Mouse (Mus musculus): ENCODE data around the gene Igfbp4.
A peak's percentile ranks its signal among the peaks of the same experiment; 100 is the strongest.

Igfbp4 gene

DNA sequence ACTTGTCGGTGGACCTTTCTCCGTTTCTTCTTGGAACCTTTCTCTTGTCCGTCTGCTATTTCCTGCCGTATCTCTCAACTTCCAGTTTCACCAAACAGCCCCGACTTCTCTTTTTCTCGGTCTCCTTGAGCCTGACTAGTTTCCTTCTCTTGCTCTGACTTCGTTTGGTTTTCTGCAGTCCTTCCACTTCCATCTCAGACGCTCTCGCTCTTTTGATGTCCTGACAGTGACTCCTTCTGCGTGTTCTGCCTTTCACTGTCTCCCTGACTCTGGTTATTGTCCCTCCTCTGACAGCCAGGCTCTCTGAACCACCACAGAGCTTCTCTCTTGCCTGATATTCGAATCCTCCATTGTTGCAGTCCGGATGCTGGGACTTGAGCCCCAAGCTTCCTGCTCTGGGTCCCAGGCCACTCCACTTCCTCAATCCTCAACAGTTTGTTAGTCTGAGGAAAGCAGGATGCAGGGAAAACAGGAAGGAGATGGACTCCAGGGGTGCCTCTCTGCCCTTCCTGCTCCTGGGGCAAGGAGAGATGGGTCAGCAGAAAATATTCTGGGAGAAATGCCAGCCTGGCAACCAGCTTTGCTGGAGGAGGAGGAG, 1.9 kb downstream of the Igfbp4 start:
- DNase-seq: no peak

DNA sequence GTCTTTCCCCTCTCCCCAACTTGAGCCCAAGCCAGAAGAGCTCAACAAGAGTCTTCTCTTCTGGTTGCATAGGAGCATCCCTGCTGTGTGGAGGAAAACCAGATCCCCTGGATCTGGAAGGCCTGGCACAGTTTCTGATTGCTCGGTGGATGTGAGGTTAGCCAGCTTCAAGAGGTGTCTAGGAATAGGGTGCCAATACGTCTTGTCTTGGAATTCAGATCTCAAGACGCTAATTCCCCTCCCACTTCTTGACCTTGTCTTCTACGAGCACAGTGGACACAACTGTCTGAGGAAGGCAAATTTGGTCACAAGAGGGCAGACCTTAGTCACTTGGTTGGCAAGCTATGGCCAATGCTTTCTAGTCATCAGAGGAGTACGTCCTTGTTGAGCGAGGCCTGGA, 2.6 kb downstream of the Igfbp4 start:
- DNase-seq: no peak

GRCm38 (mm10) chr11:99044306-99044705, 3.3 kb downstream of the Igfbp4 start:
- DNase-seq: no peak

DNA sequence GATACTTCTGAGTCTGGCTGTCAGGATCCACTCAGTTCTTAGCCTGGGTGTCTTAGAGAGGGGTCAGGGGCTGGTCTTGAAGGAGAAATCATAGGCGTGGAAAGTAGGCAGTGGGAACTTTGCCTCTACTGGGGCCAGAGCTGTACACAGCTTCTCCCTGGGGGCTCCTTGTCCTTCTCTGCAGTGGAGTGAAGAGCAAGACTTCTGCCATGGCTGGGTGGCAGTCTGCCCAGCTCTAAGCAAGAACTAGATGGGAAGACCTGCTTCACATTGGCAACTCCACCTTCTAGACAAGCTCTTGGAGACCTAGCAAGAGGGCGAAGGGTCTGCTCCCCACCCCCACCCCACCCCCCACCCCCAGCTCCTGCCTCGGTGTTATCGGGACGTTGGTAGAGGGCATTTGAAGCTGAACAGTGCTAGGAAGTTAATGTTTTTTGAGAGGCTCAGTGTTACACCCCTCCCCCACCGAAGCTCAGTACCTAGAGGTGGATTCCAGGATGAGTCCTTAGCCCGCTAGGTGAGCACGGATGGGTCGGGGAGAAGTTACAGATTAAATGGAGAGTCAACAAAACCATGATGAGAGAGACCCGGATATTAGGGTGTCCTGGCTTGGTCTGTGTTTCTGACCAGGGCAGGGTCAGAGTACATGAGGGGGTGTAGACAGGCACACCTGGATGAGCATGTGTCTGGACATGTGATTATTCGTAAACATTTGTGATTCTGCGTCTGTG, 4.3 kb downstream of the Igfbp4 start:
- DNase-seq: no peak

DNA sequence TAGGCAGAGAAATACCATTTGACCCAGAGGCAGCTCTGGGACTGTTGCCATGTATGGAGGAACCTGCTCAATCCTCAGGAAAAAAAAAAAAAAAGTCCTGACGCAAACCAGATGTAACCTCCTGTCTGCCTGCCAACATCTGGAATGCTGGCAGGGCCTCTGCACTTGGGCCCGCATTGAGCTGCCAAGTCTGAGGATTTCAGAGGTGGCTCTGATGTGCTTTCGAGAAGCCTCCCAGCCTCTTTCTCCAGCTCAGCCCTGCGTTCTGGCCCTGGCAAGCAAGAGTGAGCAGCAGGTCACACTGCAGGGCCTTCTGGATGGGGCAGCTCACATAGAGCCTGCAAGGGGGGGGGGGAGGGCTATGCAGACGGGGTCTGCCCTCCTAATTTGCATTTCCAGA, 6.1 kb downstream of the Igfbp4 start:
- no peak for DNase-seq

GRCm38 (mm10) chr11:99047643-99048042, 6.6 kb downstream of the Igfbp4 start:
- no peak for DNase-seq

DNA sequence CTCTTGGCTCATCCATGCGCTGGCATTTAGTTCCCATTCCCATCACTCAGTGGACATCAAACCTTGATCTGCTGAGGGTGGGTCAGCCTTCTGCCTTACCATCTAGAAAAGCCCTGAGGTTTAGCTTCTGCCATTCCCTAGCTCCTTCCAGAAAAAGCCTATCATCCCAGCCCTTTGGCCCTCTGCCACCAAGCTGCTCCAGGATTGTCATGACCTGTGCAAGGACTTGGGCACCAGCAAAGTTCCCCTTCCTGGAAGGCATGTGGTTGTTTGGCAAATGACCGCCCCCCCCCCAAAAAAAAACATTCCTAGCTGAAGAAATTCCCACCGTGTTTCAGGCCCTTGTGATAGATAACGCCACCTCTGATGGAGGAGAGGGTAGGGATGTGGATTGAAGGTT, 14.1 kb downstream of the Igfbp4 start:
- DNase-seq: no peak

DNA sequence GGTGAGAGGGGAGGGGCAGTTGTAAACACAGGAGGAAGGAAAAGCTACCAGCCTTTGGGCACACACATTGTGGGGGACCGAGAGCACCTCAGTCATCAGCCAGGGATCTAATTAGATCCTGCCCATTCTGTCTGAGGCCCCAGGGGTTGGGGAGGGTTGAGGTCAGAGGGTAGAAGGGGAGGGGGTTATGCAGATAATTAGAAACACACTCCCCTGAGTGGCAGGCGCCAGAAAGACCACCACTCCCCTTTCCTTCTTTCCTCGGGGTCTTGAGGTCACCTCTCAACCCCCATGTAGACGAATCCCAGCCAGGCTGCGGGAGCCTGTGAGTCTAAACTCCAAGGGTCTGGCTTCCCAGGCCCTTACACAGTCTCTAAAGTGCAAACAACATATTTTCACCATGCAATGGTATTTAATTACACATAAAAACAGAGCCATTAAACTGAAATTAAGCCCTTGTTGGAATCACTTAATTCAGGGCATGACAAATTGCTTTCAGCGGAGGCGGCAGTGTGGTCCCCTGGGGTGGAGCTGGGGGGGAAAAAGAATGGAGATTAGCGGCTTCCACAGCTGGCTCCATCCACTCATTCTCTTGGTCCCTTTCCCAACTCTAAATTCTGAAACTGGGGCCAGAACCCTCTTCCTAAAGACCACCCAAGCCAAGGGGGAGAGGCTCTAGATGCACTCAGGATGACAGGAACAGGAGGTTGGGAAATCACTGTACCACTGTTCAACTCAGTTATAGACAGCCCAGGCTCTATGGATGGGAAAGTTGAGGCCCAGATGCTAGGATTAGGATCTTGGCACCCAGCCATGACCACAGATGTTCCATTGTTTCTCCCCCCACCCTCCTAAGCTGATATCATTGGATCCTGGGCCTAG, 14.8 kb downstream of the Igfbp4 start:
- no peak for DNase-seq

- no peak for DNase-seq
These were observed 19.4 kb downstream of the Igfbp4 start for GRCm38 (mm10) chr11:99060435-99060834.

- DNase-seq: no peak
These were observed 21.6 kb downstream of the Igfbp4 start for GRCm38 (mm10) chr11:99062661-99063060.

- DNase-seq: no peak
These were observed 22.5 kb downstream of the Igfbp4 start for GRCm38 (mm10) chr11:99063406-99064131.

GRCm38 (mm10) chr11:99065353-99065752, 24.3 kb downstream of the Igfbp4 start:
- no peak for DNase-seq

DNA sequence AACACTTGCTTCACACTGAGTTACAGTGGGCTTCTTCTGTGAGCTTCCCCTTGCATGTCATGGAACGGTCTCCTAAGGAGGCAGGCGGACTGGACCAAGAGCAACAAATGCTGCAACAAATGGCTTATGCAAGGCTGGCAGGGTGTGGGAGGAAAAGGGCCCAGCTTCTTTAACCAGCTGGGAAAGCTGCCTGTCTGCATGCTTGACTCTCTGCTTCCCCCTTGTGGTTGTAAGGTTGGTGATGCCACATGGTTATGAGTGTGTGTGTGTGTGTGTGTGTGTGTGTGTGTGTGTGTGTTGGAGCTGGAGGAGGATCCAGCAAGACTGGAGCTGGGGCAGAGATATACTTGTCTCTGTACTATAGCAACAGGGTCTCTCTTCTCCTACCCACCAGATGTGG, 24.9 kb downstream of the Igfbp4 start:
- DNase-seq: peak; percentile 90

GRCm38 (mm10) chr11:99067591-99067990, 26.5 kb downstream of the Igfbp4 start:
- DNase-seq: no peak

- no peak for DNase-seq
These were observed 27.4 kb downstream of the Igfbp4 start for GRCm38 (mm10) chr11:99068455-99068854.

- no peak for DNase-seq
These were observed 30.8 kb downstream of the Igfbp4 start for GRCm38 (mm10) chr11:99071866-99072265.

DNA sequence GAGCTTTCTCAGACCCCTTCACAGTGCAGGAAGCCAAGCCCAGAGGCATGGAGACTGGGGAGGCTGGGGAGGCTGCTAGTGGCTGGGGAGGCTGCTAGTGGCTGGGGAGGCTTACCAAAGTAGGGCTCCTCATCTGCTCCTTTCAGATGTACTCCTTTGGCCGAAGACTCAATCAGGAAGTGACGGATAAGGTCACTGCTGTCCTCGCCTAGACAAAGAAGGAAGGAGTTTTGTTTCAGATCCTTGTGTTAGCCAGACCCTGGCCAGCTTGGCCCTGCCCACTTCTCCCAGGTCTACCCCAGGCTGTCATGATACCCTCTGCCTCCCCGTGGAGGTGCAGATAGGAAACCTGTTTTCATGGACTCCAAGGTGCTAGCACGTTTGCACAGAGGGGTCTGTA, 32.7 kb downstream of the Igfbp4 start:
- DNase-seq: no peak

- peak; percentile 33 for DNase-seq
These were observed 35.8 kb downstream of the Igfbp4 start for GRCm38 (mm10) chr11:99076744-99077319.

GRCm38 (mm10) chr11:99077869-99078268, 36.8 kb downstream of the Igfbp4 start:
- no peak for DNase-seq

DNA sequence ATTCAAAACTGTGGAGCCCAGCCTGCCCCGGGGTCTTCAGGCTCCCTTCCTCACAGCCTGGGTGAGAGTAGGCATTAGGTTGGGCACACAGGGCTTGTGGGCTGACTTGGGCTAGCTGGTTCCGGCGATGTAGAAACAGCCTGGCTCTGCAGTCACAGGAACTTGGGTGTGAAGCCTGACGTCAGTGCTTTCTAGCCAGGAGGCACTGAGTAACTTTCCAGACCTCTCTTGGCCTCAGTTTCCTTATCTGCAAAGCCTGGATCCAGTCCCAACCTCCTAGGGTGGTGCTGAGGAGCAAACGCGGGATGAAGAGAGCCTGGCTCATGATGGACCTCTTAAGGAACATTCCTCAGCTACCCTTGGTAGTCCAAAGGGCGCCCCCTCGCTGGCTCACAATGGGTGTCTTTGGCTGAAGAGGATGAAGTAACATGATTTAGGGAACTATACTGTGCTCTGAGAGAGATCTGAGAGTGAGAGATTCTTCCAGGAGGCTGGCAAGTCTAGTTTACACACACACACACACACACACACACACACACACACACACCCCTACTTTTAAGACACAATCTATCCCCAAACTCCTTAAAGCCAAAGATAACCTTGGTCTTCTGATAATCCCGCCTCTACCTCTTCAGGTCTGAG, 40.0 kb downstream of the Igfbp4 start:
- DNase-seq: no peak

DNA sequence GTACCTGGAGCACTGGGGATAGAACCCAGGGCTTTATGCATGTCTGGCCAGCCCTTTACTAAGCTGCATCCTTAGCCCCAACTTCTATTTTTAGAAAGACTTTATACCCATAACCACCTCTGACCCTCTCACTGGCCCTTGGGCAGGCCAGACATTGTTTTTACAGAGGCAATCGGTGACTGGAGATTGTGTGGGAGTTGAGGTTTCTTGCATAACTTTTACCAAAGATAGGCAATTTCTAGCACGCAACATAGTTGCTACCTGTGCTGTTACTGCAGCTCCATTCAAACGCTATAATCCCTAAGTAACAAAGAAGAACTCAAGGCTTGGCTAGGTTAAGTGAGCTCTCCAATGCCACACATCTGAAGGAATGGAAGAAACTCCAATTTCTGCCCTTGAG, 40.5 kb downstream of the Igfbp4 start:
- DNase-seq: no peak

DNA sequence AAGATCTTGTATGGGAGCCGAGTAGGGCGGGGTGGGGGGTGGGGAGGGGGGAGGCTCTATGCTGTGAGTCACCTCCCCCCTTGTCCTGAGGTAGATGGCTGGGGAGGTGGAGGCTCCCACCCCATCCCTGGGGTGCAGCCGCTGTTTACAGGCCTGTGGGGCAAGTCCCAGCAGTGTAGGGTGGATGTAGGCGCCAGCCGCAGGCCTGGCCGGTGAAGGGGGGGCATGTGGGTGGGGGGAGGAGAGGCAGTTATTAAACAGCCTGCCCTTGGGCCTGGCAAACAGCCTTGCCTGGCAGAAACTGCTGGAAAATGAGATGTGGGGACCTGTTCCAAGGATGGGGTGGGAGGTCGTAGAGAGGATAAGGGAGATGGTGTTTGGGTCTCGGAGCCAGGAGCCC, 41.1 kb downstream of the Igfbp4 start:
- DNase-seq: no peak
